Mouse (Mus musculus) ES-Bruce4 (cell line): Measurements from ENCODE around the gene Psap. TPM values are rescaled to one million over a fixed set of nuclear protein-coding genes. Genes with fewer than 3 reads are reported as not detected.
"Not testable (repeated sequence)": the region's sequence is repeated elsewhere in the genome, so short reads cannot be mapped to it uniquely, and the experiment has no call there.

ENCODE experiments used
- H3K27ac ChIP-seq: 2 replicates; pipeline ENCODE4 v1.5.1; 2012; ENCODE audit warnings: low read length, inconsistent platforms; ENCODE audit not compliant: insufficient read depth
- H3K27me3 ChIP-seq: 2 replicates; pipeline ENCODE4 v1.6.1; 2012; ENCODE audit warnings: mild to moderate bottlenecking, low read length, inconsistent platforms; ENCODE audit not compliant: control insufficient read depth, poor library complexity, insufficient read depth, severe bottlenecking
- H3K36me3 ChIP-seq: 2 replicates; pipeline ENCODE4 v1.6.1; 2012; ENCODE audit warnings: inconsistent platforms, mild to moderate bottlenecking, low read length, moderate library complexity; ENCODE audit not compliant: control insufficient read depth, poor library complexity, insufficient read depth, severe bottlenecking
- H3K4me1 ChIP-seq: one replicate; pipeline ENCODE4 v1.8.1; 2011; ENCODE audit warnings: low read length; ENCODE audit not compliant: control insufficient read depth, insufficient read depth
- H3K4me3 ChIP-seq: 2 replicates; pipeline ENCODE4 v1.5.1; 2011; ENCODE audit warnings: low read depth, mild to moderate bottlenecking, low read length
- H3K9ac ChIP-seq: 2 replicates; pipeline ENCODE4 v1.6.1; 2012; ENCODE audit warnings: low read depth, mild to moderate bottlenecking, inconsistent platforms; ENCODE audit not compliant: poor library complexity, severe bottlenecking
- H3K9me3 ChIP-seq: replicated peaks from 2 replicates; pipeline ENCODE4 v1.6.1; 2012; ENCODE audit warnings: mild to moderate bottlenecking, low read length, inconsistent platforms; ENCODE audit not compliant: control insufficient read depth, poor library complexity, insufficient read depth, severe bottlenecking
- CTCF ChIP-seq: IDR thresholded peaks from one replicate; pipeline ENCODE4 v1.8.1; 2011; ENCODE audit warnings: low read depth, low read length
- EP300 ChIP-seq: IDR thresholded peaks from 2 replicates; pipeline ENCODE4 v1.6.1; 2011; ENCODE audit warnings: low read depth, low read length; ENCODE audit not compliant: insufficient read depth
- POLR2A ChIP-seq: IDR thresholded peaks from one replicate; pipeline ENCODE4 v1.8.1; 2011; ENCODE audit warnings: low read length; ENCODE audit not compliant: insufficient read depth
- polyA plus RNA-seq: library from polyadenylated mRNA; stranded (reverse); fragments of >200 nt; gene quantifications from 2 replicates; pipeline ENCODE4 v1.2.4, GENCODE M21; 2011; ENCODE audit warnings: low read depth; ENCODE audit not compliant: missing spikeins, insufficient read depth, insufficient read length

Gene Psap
- polyA plus RNA-seq, 1 experiment: 218 TPM

- H3K36me3 ChIP-seq: no peaks in the 10 kb centered on the region
- no peak overlapping the region for H3K27ac ChIP-seq
- H3K27me3 ChIP-seq: no peaks in the 10 kb centered on the region
- peak; percentile 91 for TF ChIP-seq CTCF
- no peak for TF ChIP-seq EP300
- no peaks in the 10 kb centered on the region for H3K9me3 ChIP-seq
- H3K9ac ChIP-seq: no peak overlapping the region
- no peak overlapping the region for H3K4me3 ChIP-seq
- H3K4me1 ChIP-seq: no peaks in the 10 kb centered on the region
Observed at GRCm38 (mm10) chr10:60237475-60238154, 39.8 kb upstream of the Psap start.

- Histone ChIP-seq H3K27ac (no peak overlapping the region), H3K4me3 (peak overlapping the region; percentile 81), H3K27me3 (no peaks in the 10 kb centered on the region), H3K36me3 (no peaks in the 10 kb centered on the region), H3K4me1 (no peaks in the 10 kb centered on the region), H3K9ac (no peak overlapping the region), H3K9me3 (no peaks in the 10 kb centered on the region)
- TF ChIP-seq EP300 (no peak), CTCF (no peak), POLR2A (peak; percentile 50)
Observed at GRCm38 (mm10) chr10:60240416-60240815, 37.0 kb upstream of the Psap start.

- no peak overlapping the region for H3K4me3 ChIP-seq
- no peak overlapping the region for H3K27ac ChIP-seq
- H3K27me3 ChIP-seq: no peaks in the 10 kb centered on the region
- H3K9me3 ChIP-seq: no peaks in the 10 kb centered on the region
- H3K4me1 ChIP-seq: no peaks in the 10 kb centered on the region
- no peaks in the 10 kb centered on the region for H3K36me3 ChIP-seq
- no peak overlapping the region for H3K9ac ChIP-seq
- TF ChIP-seq POLR2A (no peak), CTCF (no peak), EP300 (no peak)
Observed at GRCm38 (mm10) chr10:60243941-60244340, 33.5 kb upstream of the Psap start.

- no peak overlapping the region for H3K27ac ChIP-seq
- no peaks in the 10 kb centered on the region for H3K36me3 ChIP-seq
- H3K4me1 ChIP-seq: no peaks in the 10 kb centered on the region
- TF ChIP-seq CTCF: peak; percentile 98
- no peak for TF ChIP-seq EP300
- TF ChIP-seq POLR2A: no peak
- H3K27me3 ChIP-seq: no peaks in the 10 kb centered on the region
- H3K9me3 ChIP-seq: no peaks in the 10 kb centered on the region
- no peak overlapping the region for H3K9ac ChIP-seq
- H3K4me3 ChIP-seq: peak overlapping the region; percentile 21; the same call in 1 of the 2 replicates
Observed at GRCm38 (mm10) chr10:60245041-60245440, 32.4 kb upstream of the Psap start.

- no peaks in the 10 kb centered on the region for H3K9me3 ChIP-seq
- H3K9ac ChIP-seq: no peak overlapping the region
- H3K4me1 ChIP-seq: no peaks in the 10 kb centered on the region
- H3K36me3 ChIP-seq: no peaks in the 10 kb centered on the region
- TF ChIP-seq CTCF (no peak), POLR2A (no peak), EP300 (no peak)
- H3K27me3 ChIP-seq: no peaks in the 10 kb centered on the region
- no peak overlapping the region for H3K4me3 ChIP-seq
- no peak overlapping the region for H3K27ac ChIP-seq
Observed at GRCm38 (mm10) chr10:60245635-60246034, 31.8 kb upstream of the Psap start.

- H3K36me3 ChIP-seq: no peaks in the 10 kb centered on the region
- no peak overlapping the region for H3K4me3 ChIP-seq
- no peak overlapping the region for H3K9ac ChIP-seq
- H3K27me3 ChIP-seq: no peaks in the 10 kb centered on the region
- no peaks in the 10 kb centered on the region for H3K4me1 ChIP-seq
- no peak overlapping the region for H3K27ac ChIP-seq
- H3K9me3 ChIP-seq: no peaks in the 10 kb centered on the region
- TF ChIP-seq EP300: no peak
- peak; percentile 77 for TF ChIP-seq CTCF
Observed at GRCm38 (mm10) chr10:60246519-60246918, 30.9 kb upstream of the Psap start.

GRCm38 (mm10) chr10:60248345-60248744, 29.1 kb upstream of the Psap start:
- not testable (repeated sequence) for H3K9me3 ChIP-seq, H3K4me3 ChIP-seq, H3K27me3 ChIP-seq, H3K9ac ChIP-seq, H3K36me3 ChIP-seq, H3K4me1 ChIP-seq, H3K27ac ChIP-seq
